Mouse (Mus musculus): ENCODE data around the gene Gm3776. TPM values are rescaled to one million over a fixed set of nuclear protein-coding genes. Genes with fewer than 3 reads are reported as not detected.
"Not testable (repeated sequence)": the region's sequence is repeated elsewhere in the genome, so short reads cannot be mapped to it uniquely, and the experiment has no call there.

Gene Gm3776
- polyA plus RNA-seq, 1 experiment from 2014 or later: not detected

DNA sequence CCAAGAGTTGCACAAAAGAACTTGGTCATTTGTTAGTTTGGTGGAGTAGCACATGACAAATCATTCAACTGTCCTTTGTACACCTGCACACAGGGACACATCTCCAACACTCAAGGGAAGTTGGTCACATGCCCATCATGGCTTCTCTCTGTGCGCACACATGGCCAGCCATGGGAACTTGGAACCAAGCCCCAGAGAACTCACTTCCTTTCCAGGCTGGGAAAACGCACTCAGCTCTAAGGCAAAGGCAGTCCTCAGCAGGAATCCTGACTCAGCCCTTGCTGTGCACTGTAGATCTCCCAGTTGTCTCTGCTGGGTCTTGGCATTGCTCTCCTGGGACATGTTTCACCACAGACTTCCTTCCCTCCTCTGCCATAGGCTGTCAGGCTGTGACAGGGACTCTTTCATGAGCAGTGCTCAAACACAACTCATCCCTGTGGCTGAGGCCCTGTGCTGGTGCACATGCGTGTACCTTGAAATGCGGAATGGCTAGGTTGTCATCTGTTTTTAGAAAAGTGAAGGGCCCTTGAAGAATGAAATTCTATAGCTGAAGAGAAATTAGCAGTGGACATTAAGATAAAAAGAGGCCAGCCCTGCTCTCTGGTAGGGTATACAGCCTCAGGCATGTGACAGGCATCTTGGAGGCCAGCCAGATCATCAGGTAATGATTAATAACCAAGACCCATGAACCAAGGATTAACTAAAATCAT, 25.2 kb downstream of the Gm3776 start:
- H3K9ac ChIP-seq (ENCODE audit: low read depth, low read length); H3K4me3 ChIP-seq (ENCODE audit: low read length); H3K9me3 ChIP-seq (ENCODE audit: control insufficient read depth, low read length); H3K27me3 ChIP-seq (ENCODE audit: control insufficient read depth, insufficient read depth, low read length); ATAC-seq (ENCODE audit: low FRiP score, low TSS enrichment); H3K4me2 ChIP-seq (replicated peaks; ENCODE audit: low read depth, low read length); H3K27ac ChIP-seq (ENCODE audit: low read depth, low read length); H3K4me1 ChIP-seq (ENCODE audit: control insufficient read depth, insufficient read depth, low read length); H3K36me3 ChIP-seq (ENCODE audit: control insufficient read depth, insufficient read depth, low read length): not testable (repeated sequence)
- 80% methylated on average over 4 of the region's 4 CpGs for WGBS

GRCm38 (mm10) chr9:78289063-78289462, 32.1 kb downstream of the Gm3776 start:
- not testable (repeated sequence) for ATAC-seq (ENCODE audit: low FRiP score, low TSS enrichment); H3K4me2 ChIP-seq (replicated peaks; ENCODE audit: low read depth, low read length); H3K27ac ChIP-seq (ENCODE audit: low read depth, low read length); H3K4me3 ChIP-seq (ENCODE audit: low read length); H3K9ac ChIP-seq (ENCODE audit: low read depth, low read length); H3K9me3 ChIP-seq (ENCODE audit: control insufficient read depth, low read length); H3K4me1 ChIP-seq (ENCODE audit: control insufficient read depth, insufficient read depth, low read length); H3K36me3 ChIP-seq (ENCODE audit: control insufficient read depth, insufficient read depth, low read length); H3K27me3 ChIP-seq (ENCODE audit: control insufficient read depth, insufficient read depth, low read length)
- WGBS: 85% methylated on average over 1 of the region's 1 CpGs

- not testable (repeated sequence) for H3K4me2 ChIP-seq (replicated peaks; ENCODE audit: low read depth, low read length); H3K27ac ChIP-seq (ENCODE audit: low read depth, low read length); H3K9me3 ChIP-seq (ENCODE audit: control insufficient read depth, low read length); ATAC-seq (ENCODE audit: low FRiP score, low TSS enrichment); H3K4me1 ChIP-seq (ENCODE audit: control insufficient read depth, insufficient read depth, low read length); H3K9ac ChIP-seq (ENCODE audit: low read depth, low read length); H3K27me3 ChIP-seq (ENCODE audit: control insufficient read depth, insufficient read depth, low read length); H3K4me3 ChIP-seq (ENCODE audit: low read length); H3K36me3 ChIP-seq (ENCODE audit: control insufficient read depth, insufficient read depth, low read length)
- 76% methylated on average over 3 of the region's 3 CpGs for WGBS
Measured at GRCm38 (mm10) chr9:78289723-78290122, 32.8 kb downstream of the Gm3776 start, which contains the start of gene Gm10639. Gene Gm10639 (plus strand): TSS chr9:78289923.

GRCm38 (mm10) chr9:78292462-78292861, 35.5 kb downstream of the Gm3776 start:
- not testable (repeated sequence) for ATAC-seq (ENCODE audit: low FRiP score, low TSS enrichment); H3K9me3 ChIP-seq (ENCODE audit: control insufficient read depth, low read length); H3K27me3 ChIP-seq (ENCODE audit: control insufficient read depth, insufficient read depth, low read length); H3K4me1 ChIP-seq (ENCODE audit: control insufficient read depth, insufficient read depth, low read length); H3K27ac ChIP-seq (ENCODE audit: low read depth, low read length); H3K36me3 ChIP-seq (ENCODE audit: control insufficient read depth, insufficient read depth, low read length); H3K4me2 ChIP-seq (replicated peaks; ENCODE audit: low read depth, low read length); H3K4me3 ChIP-seq (ENCODE audit: low read length); H3K9ac ChIP-seq (ENCODE audit: low read depth, low read length)
- 88% methylated on average over 8 of the region's 8 CpGs for WGBS

- not testable (repeated sequence) for H3K4me2 ChIP-seq (replicated peaks; ENCODE audit: low read depth, low read length); ATAC-seq (ENCODE audit: low FRiP score, low TSS enrichment); H3K4me3 ChIP-seq (ENCODE audit: low read length)
Measured at GRCm38 (mm10) chr9:78293683-78294082, 36.8 kb downstream of the Gm3776 start.

GRCm38 (mm10) chr9:78294781-78295180, 37.9 kb downstream of the Gm3776 start:
- H3K9ac ChIP-seq (ENCODE audit: low read depth, low read length); H3K27ac ChIP-seq (ENCODE audit: low read depth, low read length); H3K4me2 ChIP-seq (replicated peaks; ENCODE audit: low read depth, low read length); H3K9me3 ChIP-seq (ENCODE audit: control insufficient read depth, low read length); H3K4me3 ChIP-seq (ENCODE audit: low read length); H3K36me3 ChIP-seq (ENCODE audit: control insufficient read depth, insufficient read depth, low read length); H3K27me3 ChIP-seq (ENCODE audit: control insufficient read depth, insufficient read depth, low read length); ATAC-seq (ENCODE audit: low FRiP score, low TSS enrichment); H3K4me1 ChIP-seq (ENCODE audit: control insufficient read depth, insufficient read depth, low read length): not testable (repeated sequence)
- WGBS: 66% methylated on average over 4 of the region's 7 CpGs

More at GRCm38 (mm10) chr9:78293683-78294082, 36.8 kb downstream of the Gm3776 start:
- not testable (repeated sequence) for H3K27ac ChIP-seq (ENCODE audit: low read depth, low read length); H3K4me1 ChIP-seq (ENCODE audit: control insufficient read depth, insufficient read depth, low read length); H3K27me3 ChIP-seq (ENCODE audit: control insufficient read depth, insufficient read depth, low read length); H3K9ac ChIP-seq (ENCODE audit: low read depth, low read length); H3K36me3 ChIP-seq (ENCODE audit: control insufficient read depth, insufficient read depth, low read length); H3K9me3 ChIP-seq (ENCODE audit: control insufficient read depth, low read length)
- 72% methylated on average over 1 of the region's 1 CpGs for WGBS

DNA sequence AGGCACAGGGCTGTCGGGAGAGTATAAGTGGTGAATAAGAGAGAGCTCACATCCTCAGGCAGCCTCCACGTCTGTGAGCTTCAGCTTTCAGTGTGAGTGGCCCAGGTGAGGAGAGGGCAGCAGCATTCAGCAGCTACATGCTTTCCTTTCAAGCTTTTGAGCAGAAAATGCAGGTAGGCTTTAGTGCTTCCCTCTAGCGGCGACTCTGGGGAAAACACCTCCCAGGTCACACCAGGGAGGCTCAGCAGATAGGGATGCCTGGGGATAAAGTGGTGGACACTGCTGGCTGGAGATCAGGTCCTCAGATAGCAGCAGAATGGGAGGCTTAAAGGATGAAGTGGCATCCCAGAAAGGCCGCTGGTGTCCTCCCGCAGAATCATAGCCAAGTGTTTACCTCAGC, 39.2 kb downstream of the Gm3776 start:
- H3K27ac ChIP-seq (ENCODE audit: low read depth, low read length); H3K9ac ChIP-seq (ENCODE audit: low read depth, low read length); H3K4me1 ChIP-seq (ENCODE audit: control insufficient read depth, insufficient read depth, low read length); H3K4me3 ChIP-seq (ENCODE audit: low read length); H3K4me2 ChIP-seq (replicated peaks; ENCODE audit: low read depth, low read length); ATAC-seq (ENCODE audit: low FRiP score, low TSS enrichment); H3K9me3 ChIP-seq (ENCODE audit: control insufficient read depth, low read length); H3K36me3 ChIP-seq (ENCODE audit: control insufficient read depth, insufficient read depth, low read length); H3K27me3 ChIP-seq (ENCODE audit: control insufficient read depth, insufficient read depth, low read length): not testable (repeated sequence)
- WGBS: 13% methylated on average over 6 of the region's 6 CpGs

- Histone ChIP-seq H3K9ac (ENCODE audit: low read depth, low read length) (no peak overlapping the region), H3K27me3 (ENCODE audit: control insufficient read depth, insufficient read depth, low read length) (no peaks in the 10 kb centered on the region), H3K4me3 (ENCODE audit: low read length) (no peak overlapping the region), H3K27ac (ENCODE audit: low read depth, low read length) (no peak overlapping the region), H3K4me1 (ENCODE audit: control insufficient read depth, insufficient read depth, low read length) (no peaks in the 10 kb centered on the region), H3K9me3 (ENCODE audit: control insufficient read depth, low read length) (no peaks in the 10 kb centered on the region), H3K4me2 (replicated peaks; ENCODE audit: low read depth, low read length) (no peak overlapping the region), H3K36me3 (ENCODE audit: control insufficient read depth, insufficient read depth, low read length) (no peaks in the 10 kb centered on the region)
- no peak for ATAC-seq (ENCODE audit: low FRiP score, low TSS enrichment)
- WGBS: 80% methylated on average over 1 of the region's 1 CpGs
Measured at GRCm38 (mm10) chr9:78298232-78298631, 41.3 kb downstream of the Gm3776 start.

- H3K27me3 ChIP-seq (ENCODE audit: control insufficient read depth, insufficient read depth, low read length); H3K4me1 ChIP-seq (ENCODE audit: control insufficient read depth, insufficient read depth, low read length); H3K27ac ChIP-seq (ENCODE audit: low read depth, low read length); H3K9ac ChIP-seq (ENCODE audit: low read depth, low read length); H3K4me2 ChIP-seq (replicated peaks; ENCODE audit: low read depth, low read length); ATAC-seq (ENCODE audit: low FRiP score, low TSS enrichment); H3K9me3 ChIP-seq (ENCODE audit: control insufficient read depth, low read length); H3K36me3 ChIP-seq (ENCODE audit: control insufficient read depth, insufficient read depth, low read length); H3K4me3 ChIP-seq (ENCODE audit: low read length): not testable (repeated sequence)
- 80% methylated on average over 1 of the region's 1 CpGs for WGBS
Measured at GRCm38 (mm10) chr9:78299143-78299542, 42.2 kb downstream of the Gm3776 start.
